Mouse (Mus musculus) embryonic stem cell, embryonic (primary cell): Measurements from ENCODE around the gene Gm14569.

Experiments used
- CTCF ChIA-PET, 4 experiments: fragments of 300-600 bp in 2 of 4; fragments of 350-600 bp in 2 of 4; sonication (Branson Sonifier 250); formaldehyde crosslinking; loops; one replicate each; lab custom pipeline; 2022; ENCODE audit warnings: inconsistent platforms in 2 of 4; lab: Charles Lee
- POLR2A ChIA-PET, 4 experiments: fragments of 300-600 bp in 2 of 4; fragments of 350-600 bp in 2 of 4; sonication (Branson Sonifier 250); formaldehyde crosslinking; loops; one replicate each; lab custom pipeline; 2022; ENCODE audit warnings: antibody characterized with exemption in 4 of 4, inconsistent platforms in 1 of 4; lab: Charles Lee

Gene Gm14569

DNA sequence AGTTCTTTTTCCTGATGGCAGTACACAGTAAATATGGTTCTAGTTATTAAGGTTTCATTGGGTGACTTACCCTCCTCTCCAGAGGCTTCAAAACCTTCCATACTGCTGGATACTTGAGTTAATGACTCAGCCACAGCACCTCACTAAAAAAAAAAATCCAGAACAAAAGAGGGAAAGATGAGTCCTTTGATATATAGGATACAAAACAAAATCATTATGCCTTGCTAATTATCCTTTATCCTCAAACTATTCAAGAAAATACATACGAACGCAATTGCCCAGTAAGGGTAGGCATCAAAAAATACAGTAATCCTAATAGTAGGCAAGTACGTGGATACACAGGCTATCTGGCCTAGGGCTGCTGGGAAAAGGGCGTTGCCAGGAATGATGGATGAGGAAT is at the start of gene Gm14569:
TSS of gene Gm14569 (minus strand) at position 101 of the 400 bp plus-strand sequence.
- CTCF ChIA-PET = no interaction called here
- POLR2A ChIA-PET = interaction anchor here in 1 of 4 experiments (0.7 to 1.0 kb wide), 2 partner anchors 11 to 106 kb away, joined by 3 to 4 read pairs; partner anchors contain the start of gene Pgrmc1

DNA sequence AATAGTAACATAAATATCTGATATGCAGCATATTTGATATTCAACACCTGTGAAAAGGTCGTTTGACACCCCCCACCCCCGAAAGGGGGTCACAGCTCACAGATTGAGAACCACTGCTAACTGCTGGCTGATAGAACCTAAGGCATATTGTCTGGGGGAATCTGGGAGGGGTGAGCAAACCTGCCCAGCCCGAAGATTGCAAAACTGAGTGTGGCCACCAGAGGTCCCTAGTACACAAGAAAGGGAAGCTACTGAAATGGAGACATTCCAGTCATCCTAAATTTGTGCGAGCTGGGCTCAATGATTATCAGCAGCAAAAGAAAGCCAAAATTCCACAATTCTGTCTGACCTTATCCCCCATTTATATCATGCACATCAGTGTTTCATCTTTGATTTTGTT is 42.9 kb upstream of the Gm14569 start:
- ChIA-PET CTCF (interaction anchor here (0.6 to 1.2 kb wide), 13 partner anchors 16 to 488 kb away, joined by 3 to 11 read pairs (median 4); no protein-coding TSS in a partner anchor), POLR2A (interaction anchor here in 1 of 4 experiments (0.7 kb wide), 1 partner anchor 65 kb away, joined by 4 read pairs; no protein-coding TSS in a partner anchor)

GRCm38 (mm10) chrX:36533744-36534143 is 42.1 kb upstream of the Gm14569 start:
- CTCF ChIA-PET = interaction anchor here in 2 of 4 experiments (0.6 to 1.2 kb wide), 4 partner anchors 20 to 486 kb away, joined by 3 to 11 read pairs (median 3); no protein-coding TSS in a partner anchor
- POLR2A ChIA-PET = no interaction called here

DNA sequence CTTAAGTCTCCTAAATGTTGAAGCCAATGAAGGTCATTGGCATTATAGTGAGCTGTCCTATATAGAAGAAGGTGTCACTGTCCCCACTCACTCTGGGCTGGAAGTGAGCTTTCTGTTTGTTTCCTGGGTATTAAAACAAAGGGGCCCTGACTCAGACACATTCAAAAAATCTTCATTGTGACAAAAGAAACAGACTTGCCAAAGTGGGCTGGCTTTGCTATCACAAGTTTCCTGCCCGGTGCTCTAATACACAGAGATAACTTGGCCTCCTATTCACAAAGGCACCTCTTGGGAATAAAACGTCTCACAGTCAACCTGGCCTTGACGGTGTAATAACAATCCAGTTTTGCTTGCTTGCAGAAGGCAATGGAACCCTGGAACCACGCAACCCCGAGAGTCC is 38.6 kb upstream of the Gm14569 start:
- POLR2A ChIA-PET = no interaction called here
- CTCF ChIA-PET = no interaction called here

GRCm38 (mm10) chrX:36523729-36524128 is 32.1 kb upstream of the Gm14569 start:
- CTCF ChIA-PET = no interaction called here

GRCm38 (mm10) chrX:36513726-36514125 is 22.1 kb upstream of the Gm14569 start:
- ChIA-PET POLR2A (no interaction called here), CTCF (interaction anchor here in 3 of 4 experiments (0.6 to 1.3 kb wide), 10 partner anchors 11 to 509 kb away, joined by 3 to 5 read pairs (median 3); partner anchors contain the start of gene Nkrf (in 1 of the 3))

More at GRCm38 (mm10) chrX:36523729-36524128, 32.1 kb upstream of the Gm14569 start:
- POLR2A ChIA-PET = no interaction called here

DNA sequence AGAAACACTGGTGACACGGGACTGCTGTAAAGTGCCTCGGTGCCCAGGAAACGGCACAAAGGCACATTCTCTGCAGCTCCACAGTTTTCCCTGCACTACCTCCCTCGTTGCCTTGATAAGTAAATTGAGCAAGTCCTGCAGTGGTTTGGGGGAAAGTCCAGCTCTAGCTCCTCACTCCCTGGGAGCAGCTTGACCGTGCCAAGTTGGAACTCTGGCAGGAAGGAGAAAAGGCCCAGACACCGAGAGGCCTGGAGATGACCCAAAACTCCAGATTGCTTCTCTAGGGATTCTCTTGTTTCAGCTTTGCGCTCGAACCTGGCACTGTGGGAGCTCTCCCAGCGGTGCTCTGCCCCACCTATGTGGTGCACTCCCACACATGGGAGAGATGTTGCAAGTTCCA is 21.6 kb upstream of the Gm14569 start:
- ChIA-PET POLR2A (no interaction called here), CTCF (interaction anchor here in 3 of 4 experiments (0.6 to 1.3 kb wide), 9 partner anchors 12 to 509 kb away, joined by 3 to 7 read pairs (median 3); partner anchors contain the start of gene Nkrf (in 1 of the 3))

DNA sequence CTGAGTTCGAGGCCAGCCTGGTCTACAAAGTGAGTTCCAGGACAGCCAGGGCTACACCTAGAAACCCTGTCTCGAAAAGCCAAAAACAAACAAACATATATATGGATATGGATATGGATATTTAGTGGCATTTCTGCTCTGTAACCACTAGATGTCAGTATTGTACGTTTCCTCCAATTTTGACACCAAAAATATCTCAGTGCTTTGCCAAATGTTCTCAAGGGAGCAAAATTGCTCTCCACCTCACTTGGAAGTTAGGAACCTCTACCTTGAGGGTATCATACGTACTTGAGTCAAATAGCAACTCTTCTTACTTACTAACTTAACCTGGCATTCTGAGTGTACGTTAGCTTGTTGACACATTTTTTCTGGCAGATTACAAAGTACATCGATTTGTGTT is 15.2 kb upstream of the Gm14569 start:
- CTCF ChIA-PET = no interaction called here
- POLR2A ChIA-PET = no interaction called here

DNA sequence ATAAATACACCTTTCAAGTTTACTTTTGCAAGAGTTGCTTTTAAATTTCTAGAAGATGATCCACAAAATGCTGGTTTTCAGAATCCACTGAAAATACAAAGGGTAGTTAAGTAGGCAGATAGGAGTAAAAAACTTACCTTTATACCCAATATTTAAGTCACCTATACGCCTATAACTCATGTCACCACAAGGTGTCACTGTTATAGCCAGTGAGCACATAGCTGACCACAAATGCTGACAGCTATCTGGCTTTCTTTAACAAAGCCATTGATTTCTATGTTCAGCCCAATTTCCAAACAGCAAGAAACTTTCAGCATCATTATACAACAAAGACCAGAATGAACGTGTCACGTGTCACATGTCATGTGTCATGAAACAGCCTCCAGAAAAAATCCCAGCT is 2.1 kb downstream of the Gm14569 start:
- CTCF ChIA-PET = interaction anchor here in 3 of 4 experiments (0.6 to 1.4 kb wide), 11 partner anchors 9 to 590 kb away, joined by 3 to 5 read pairs (median 4); partner anchors contain the start of gene Pgrmc1 (in 1 of the 3)

GRCm38 (mm10) chrX:36487996-36488395 is 3.6 kb downstream of the Gm14569 start:
- CTCF ChIA-PET = interaction anchor here in 3 of 4 experiments (0.5 to 1.8 kb wide), 6 partner anchors 10 to 702 kb away, joined by 3 to 8 read pairs (median 4); no protein-coding TSS in a partner anchor
- POLR2A ChIA-PET = no interaction called here

More for the DNA sequence above, 2.1 kb downstream of the Gm14569 start:
- POLR2A ChIA-PET = no interaction called here

DNA sequence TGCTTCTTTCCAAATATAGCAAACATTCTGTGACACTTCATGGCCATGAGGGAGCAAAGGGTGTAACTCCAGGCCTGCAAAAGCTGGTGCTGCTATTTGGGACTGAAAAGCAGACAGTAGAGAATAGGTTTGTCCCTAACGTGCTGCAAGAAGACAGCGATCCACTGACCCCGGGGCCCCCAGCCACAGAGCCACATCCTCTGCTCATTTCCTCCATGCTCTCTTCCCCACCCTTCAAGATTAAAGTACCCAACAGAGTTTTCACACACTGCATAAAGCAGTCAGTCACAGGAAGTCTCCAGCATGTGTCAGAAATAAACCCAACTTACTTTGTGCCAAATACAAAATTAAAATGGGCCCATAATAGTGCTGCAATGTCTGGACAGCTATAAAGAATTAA is 16.8 kb downstream of the Gm14569 start:
- CTCF ChIA-PET = no interaction called here
- POLR2A ChIA-PET = no interaction called here

GRCm38 (mm10) chrX:36474103-36474751 is 17.4 kb downstream of the Gm14569 start:
- POLR2A ChIA-PET = no interaction called here
- CTCF ChIA-PET = interaction anchor here in 1 of 4 experiments (0.6 kb wide), 1 partner anchor 287 kb away, joined by 12 read pairs; no protein-coding TSS in a partner anchor

DNA sequence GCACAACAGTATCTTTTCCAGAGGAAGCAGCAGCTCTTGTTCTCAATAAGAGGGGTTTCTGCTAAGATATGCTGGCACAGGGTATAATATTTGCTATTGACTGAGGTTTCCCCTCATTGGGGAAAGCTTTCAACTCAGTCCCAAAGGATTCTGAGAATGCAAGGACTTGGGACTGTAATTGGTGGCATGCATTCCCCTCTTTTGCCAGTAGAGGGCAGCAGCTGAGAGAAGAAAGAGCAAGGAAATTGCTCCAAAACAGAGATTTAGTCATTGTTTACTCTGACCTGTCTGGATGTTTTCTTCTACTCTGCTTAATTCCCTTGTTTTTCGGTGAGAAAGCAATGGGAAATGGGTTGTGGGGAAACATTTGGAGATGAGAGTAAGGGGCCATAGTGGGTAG is 35.6 kb downstream of the Gm14569 start:
- CTCF ChIA-PET = interaction anchor here (0.6 to 1.3 kb wide), 7 partner anchors 16 to 234 kb away, joined by 3 to 11 read pairs (median 4); partner anchors contain the start of gene Akap17b (in 1 of the 4)

DNA sequence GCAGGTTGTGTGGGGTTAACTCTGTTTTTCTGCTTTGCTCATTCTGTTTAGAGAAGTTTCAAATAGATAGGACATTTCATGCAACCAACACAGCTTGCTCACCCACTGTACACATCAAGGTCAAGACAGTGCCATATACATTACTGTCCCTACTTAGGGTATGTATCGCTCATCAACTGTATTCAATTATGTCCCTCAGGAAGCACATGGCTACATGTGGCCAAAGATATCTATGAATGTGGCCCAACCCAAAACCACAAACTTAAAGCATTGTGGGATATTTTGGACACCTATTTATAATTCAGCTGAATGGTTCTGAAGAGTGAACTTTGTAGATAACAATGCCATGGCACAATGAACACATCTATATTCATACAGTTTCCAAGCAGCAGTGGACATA is 53.7 kb downstream of the Gm14569 start:
- ChIA-PET POLR2A (no interaction called here), CTCF (no interaction called here)

More for the DNA sequence above, 35.6 kb downstream of the Gm14569 start:
- POLR2A ChIA-PET = no interaction called here

- ChIA-PET CTCF (interaction anchor here (0.6 to 2.1 kb wide), 15 partner anchors 16 to 285 kb away, joined by 3 to 17 read pairs (median 3); no protein-coding TSS in a partner anchor), POLR2A (no interaction called here)
Observed at GRCm38 (mm10) chrX:36434993-36435392, 56.6 kb downstream of the Gm14569 start.

- ChIA-PET POLR2A (no interaction called here), CTCF (interaction anchor here in 2 of 4 experiments (0.6 to 1.3 kb wide), 2 partner anchors 16 to 218 kb away, joined by 5 to 12 read pairs; no protein-coding TSS in a partner anchor)
Observed at GRCm38 (mm10) chrX:36419153-36419552, 72.5 kb downstream of the Gm14569 start.

DNA sequence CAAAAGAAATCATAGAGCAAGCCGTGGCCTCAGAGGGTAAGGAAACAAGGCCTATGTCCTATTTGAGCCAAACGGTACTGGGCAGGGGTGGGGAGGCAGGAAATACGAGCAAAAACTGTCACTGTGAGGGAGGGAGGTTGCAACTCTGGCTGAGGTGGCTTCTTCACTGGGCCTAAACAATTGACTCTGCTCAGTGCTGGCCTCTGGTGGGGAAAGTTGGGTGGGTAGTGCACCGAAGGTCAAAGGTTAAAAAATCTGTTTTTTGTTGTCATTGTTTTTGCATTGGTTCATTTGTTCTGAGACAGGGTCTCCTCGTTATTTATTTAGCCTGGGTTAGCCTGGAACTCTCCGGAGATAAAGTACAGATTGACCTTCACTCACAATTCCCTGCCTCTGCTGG is 89.3 kb downstream of the Gm14569 start:
- ChIA-PET CTCF (interaction anchor here in 1 of 4 experiments (1.4 kb wide), 1 partner anchor 9 kb away, joined by 3 read pairs; no protein-coding TSS in a partner anchor), POLR2A (no interaction called here)

DNA sequence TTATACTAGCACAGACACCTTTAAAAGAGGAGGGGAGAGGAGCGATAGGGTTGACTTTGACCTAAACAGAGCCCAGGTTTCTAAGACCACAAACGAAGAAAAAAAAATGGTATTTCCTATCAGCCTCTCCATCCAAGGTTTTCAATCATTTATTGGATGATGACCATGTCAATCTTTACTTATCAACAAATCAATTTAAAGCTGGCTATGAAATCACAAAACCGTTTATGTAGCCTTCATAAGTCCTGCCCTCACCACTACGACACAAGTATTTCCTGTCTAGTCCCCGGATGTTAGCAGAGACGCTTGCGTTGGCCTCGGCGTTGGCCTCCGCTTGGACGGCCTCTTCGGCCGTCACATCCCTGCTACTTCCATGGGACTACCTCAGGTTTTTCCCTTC is 90.7 kb downstream of the Gm14569 start, which contains the start of gene Gm6268:
TSS of gene Gm6268 (plus strand) at position 301 of the 400 bp plus-strand sequence.
- ChIA-PET CTCF (interaction anchor here in 1 of 4 experiments (1.4 kb wide), 1 partner anchor 8 kb away, joined by 3 read pairs; no protein-coding TSS in a partner anchor), POLR2A (no interaction called here)

DNA sequence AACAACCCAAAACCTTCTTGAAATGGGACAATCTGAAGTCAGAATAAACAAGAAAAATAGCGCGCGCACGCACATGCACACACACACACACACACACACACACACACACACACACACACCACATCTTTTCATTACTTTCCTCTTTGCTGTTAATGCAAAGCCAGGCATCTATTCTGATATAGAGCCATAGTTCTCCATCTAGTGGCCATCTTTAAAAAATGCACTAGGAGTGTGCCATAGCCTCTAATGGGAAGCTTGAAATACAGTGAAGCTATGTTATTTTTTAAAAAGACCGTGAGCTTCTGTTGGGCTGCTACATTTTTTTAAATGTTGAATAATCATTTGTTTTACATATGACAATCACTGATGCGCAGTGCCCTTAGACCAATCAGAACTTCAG is 98.4 kb downstream of the Gm14569 start:
- ChIA-PET POLR2A (no interaction called here), CTCF (interaction anchor here (0.5 to 2.1 kb wide), 15 partner anchors 9 to 843 kb away, joined by 3 to 16 read pairs (median 3); partner anchors contain the start of gene Akap17b (in 1 of the 4))
